Mouse (Mus musculus): ENCODE results near the gene Sema3f. TPM values are rescaled to one million over a fixed set of nuclear protein-coding genes. Genes with fewer than 3 reads are reported as not detected.

Sema3f gene
- polyA plus RNA-seq (2012): 0.52 and 0.71 TPM in 2 replicates

DNA sequence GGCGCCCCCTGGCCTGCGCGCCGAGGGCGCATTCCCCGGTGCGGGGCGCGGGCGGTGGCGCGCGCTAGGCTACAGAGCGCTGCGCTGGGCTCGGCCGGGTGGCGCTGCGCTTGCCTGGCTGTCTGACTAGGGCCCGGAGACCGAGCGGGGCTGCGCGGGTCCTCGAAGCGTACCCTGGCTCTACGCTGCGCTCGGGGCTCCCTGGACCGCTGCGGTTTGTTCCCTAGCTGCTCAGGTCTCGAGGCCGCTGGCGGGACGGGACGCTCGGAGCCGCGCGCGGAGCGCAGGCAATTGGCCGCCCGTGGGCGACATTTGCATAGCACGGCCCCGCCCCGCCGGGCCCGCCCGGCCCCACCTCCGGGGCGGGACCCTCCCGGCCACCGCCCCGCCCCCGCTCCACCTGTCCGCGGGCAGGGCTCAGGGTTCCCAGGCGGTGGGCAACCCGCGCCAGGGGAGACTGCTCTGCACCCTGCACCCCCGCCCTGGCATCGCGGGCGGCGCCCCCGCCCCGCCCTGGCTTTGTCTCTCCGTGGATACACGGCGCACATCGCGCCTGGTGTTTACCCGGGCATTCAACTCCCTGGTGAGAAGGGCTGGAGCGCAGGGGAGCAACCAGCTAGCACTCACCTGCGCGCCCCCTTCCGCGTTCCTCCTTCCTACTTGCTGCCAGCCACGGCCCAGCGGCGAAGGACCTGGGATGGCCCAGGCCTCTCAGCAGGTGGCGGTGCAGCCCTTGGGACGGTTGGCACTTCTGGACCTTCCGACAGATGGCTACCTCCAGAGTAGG lies at the start of gene Sema3f:
TSS of gene Sema3f (minus strand) at position 779 of the 787 bp plus-strand sequence.

DNA sequence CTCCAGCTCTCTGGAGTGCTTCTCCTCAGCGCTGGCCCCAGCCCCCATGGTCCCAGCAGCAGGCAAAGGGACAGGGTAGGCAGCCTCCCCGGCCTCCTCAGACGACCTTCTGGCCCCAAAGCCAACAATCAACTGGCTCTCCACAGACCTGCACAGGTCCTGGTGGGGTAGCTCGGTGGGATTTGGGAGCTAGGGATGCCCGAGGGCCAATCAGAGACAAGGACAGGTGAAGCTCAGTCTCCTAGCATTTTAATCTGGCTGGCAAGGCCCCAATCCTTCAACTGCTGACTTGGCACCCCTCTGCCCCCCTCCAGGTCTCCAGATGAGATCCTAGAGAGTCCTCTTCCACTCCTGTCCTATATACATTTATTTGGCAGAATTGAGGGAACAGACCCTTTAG lies 30.8 kb downstream of the Sema3f start, which contains the start of gene Gnat1:
TSS of gene Gnat1 (minus strand) at position 212 of the 400 bp plus-strand sequence.

DNA sequence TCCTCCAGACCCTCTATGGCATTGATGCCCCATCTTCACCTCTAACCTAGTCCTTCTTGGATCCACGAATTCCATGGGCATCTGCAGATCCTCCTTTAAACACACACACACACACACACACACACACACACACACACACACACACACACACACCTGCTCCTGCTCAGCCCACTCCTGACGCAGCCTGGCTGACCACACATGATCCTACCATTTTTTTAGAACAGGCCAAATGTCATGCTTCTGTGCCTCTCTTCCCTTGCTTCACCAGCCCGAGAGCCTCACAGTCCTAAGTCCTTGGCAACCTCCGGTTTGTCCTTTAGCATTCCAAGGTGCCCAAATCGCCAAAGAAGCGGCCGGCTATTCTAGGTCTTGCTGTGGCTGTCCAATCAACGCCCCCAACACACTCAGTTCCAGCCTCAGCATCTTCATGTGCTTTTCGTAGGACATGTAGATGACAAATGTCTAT lies 40.8 kb downstream of the Sema3f start, which contains the start of gene Slc38a3:
TSS of gene Slc38a3 (minus strand) at position 51 of the 466 bp plus-strand sequence.

GRCm38 (mm10) chr9:107635279-107636028 lies 74.8 kb downstream of the Sema3f start, which contains the start of gene Gnai2:
TSS of gene Gnai2 (minus strand) at chr9:107635367.

Other genes with a start within 250 kb of the Sema3f start
- 30.5 and 30.9 TPM in 2 replicates for gene Tmem115, start 176.5 kb downstream of the Sema3f start, polyA plus RNA-seq (2012)
- gene Cyb561d2, start 168.3 kb downstream of the Sema3f start, polyA plus RNA-seq (2012): 17.6 and 21.3 TPM in 2 replicates
- gene Nprl2, start 168.2 kb downstream of the Sema3f start, polyA plus RNA-seq (2012): 0.73 and 1.6 TPM in 2 replicates
- gene Zmynd10, start 163.2 kb downstream of the Sema3f start, polyA plus RNA-seq (2012): 0.65 and 0.95 TPM in 2 replicates
- gene Rassf1, start 158.9 kb downstream of the Sema3f start, polyA plus RNA-seq (2012): 41.8 and 45.8 TPM in 2 replicates
- 8.9 and 11.0 TPM in 2 replicates for gene Tusc2, start 147.2 kb downstream of the Sema3f start, polyA plus RNA-seq (2012)
- 11.0 and 18.3 TPM in 2 replicates for gene Hyal2, start 142.5 kb downstream of the Sema3f start, polyA plus RNA-seq (2012)
- 2.8 and 3.0 TPM in 2 replicates for gene Hyal1, start 133.5 kb downstream of the Sema3f start, polyA plus RNA-seq (2012)
- 57.1 and 59.8 TPM in 2 replicates for gene Naa80, start 131.6 kb downstream of the Sema3f start, polyA plus RNA-seq (2012)
- gene Hyal3, start 129.7 kb downstream of the Sema3f start, polyA plus RNA-seq (2012): 0.47 and 0.67 TPM in 2 replicates
- 99.4 and 110 TPM in 2 replicates for gene Ifrd2, start 122.8 kb downstream of the Sema3f start, polyA plus RNA-seq (2012)
- 0.09 TPM in 1 of 2 replicates, not detected in the other for gene Sema3b, start 101.2 kb downstream of the Sema3f start, polyA plus RNA-seq (2012)
- 1,176 and 1,508 TPM in 2 replicates for gene Gnai2, start 75.1 kb downstream of the Sema3f start, polyA plus RNA-seq (2012)
- 0.02 and 0.03 TPM in 2 replicates for gene Slc38a3, start 40.9 kb downstream of the Sema3f start, polyA plus RNA-seq (2012)
- 0.33 and 0.55 TPM in 2 replicates for gene Gnat1, start 30.8 kb downstream of the Sema3f start, polyA plus RNA-seq (2012)
- 22.6 and 29.7 TPM in 2 replicates for gene Rbm5, start 60.5 kb upstream of the Sema3f start, polyA plus RNA-seq (2012)
- gene Rbm6, start 162.8 kb upstream of the Sema3f start, polyA plus RNA-seq (2012): 21.8 and 30.9 TPM in 2 replicates
- gene Mon1a, start 177.7 kb upstream of the Sema3f start, polyA plus RNA-seq (2012): 22.6 and 23.1 TPM in 2 replicates
- gene Mst1r, start 196.4 kb upstream of the Sema3f start, polyA plus RNA-seq (2012): 0.18 and 0.50 TPM in 2 replicates
- not detected in 2 replicates for gene Actl11, start 218.0 kb upstream of the Sema3f start, polyA plus RNA-seq (2012)
- gene Camkv, start 225.2 kb upstream of the Sema3f start, polyA plus RNA-seq (2012): 0.26 and 0.68 TPM in 2 replicates
- gene Traip, start 239.7 kb upstream of the Sema3f start, polyA plus RNA-seq (2012): 2.5 and 4.6 TPM in 2 replicates